Mouse (Mus musculus): Measurements from ENCODE around the gene AL731706.2. TPM values are rescaled to one million over a fixed set of nuclear protein-coding genes. Genes with fewer than 3 reads are reported as not detected.
"Not testable (repeated sequence)": the region's sequence is repeated elsewhere in the genome, so short reads cannot be mapped to it uniquely, and the experiment has no call there.

AL731706.2 gene
- polyA plus RNA-seq, 1 experiment from 2014 or later = 24.3 TPM

- peak within 1 kb of the TSS; percentile 89 for H3K27ac ChIP-seq
- H3K36me3 ChIP-seq (replicated peaks) = no peaks in the 10 kb centered on the region
- H3K4me1 ChIP-seq = peaks cover 6% of the 10 kb centered on the region
- no peaks in the 10 kb centered on the region for H3K9me3 ChIP-seq
- under 1% methylated on average over 49 of the region's 49 CpGs for WGBS
- H3K9ac ChIP-seq = peak within 1 kb of the TSS; percentile 66
- ATAC-seq (ENCODE audit: low FRiP score) = peak; percentile 98
- H3K4me3 ChIP-seq (replicated peaks) = peak within 1 kb of the TSS; percentile 67
- H3K27me3 ChIP-seq = no peaks in the 10 kb centered on the region
- peak within 1 kb of the TSS; percentile 48 for H3K4me2 ChIP-seq
Observed at GRCm38 (mm10) chr2:136891068-136891950, 5.8 kb upstream of the AL731706.2 start, which contains the start of the genes Slx4ip, AL731706.1 and Mkks. Gene Slx4ip (plus strand): TSS chr2:136891218. Gene AL731706.1 (minus strand): TSS chr2:136891389. Gene Mkks (minus strand): TSS chr2:136891389.

- H3K4me2 ChIP-seq = peak overlapping the region; percentile 48
Observed at GRCm38 (mm10) chr2:136890716-136891067, 5.2 kb upstream of the AL731706.2 start.

GRCm38 (mm10) chr2:136886846-136887245, 1.4 kb upstream of the AL731706.2 start:
- Histone ChIP-seq H3K36me3 (replicated peaks) (peaks cover 14% of the 10 kb centered on the region), H3K27ac (no peak overlapping the region), H3K9ac (no peak overlapping the region), H3K9me3 (no peaks in the 10 kb centered on the region), H3K4me1 (no peaks in the 10 kb centered on the region), H3K4me3 (replicated peaks) (no peak overlapping the region), H3K27me3 (no peaks in the 10 kb centered on the region), H3K4me2 (no peak overlapping the region)
- ATAC-seq (ENCODE audit: low FRiP score) = no peak
- WGBS = 69% methylated on average over 4 of the region's 4 CpGs

More at GRCm38 (mm10) chr2:136890716-136891067, 5.2 kb upstream of the AL731706.2 start:
- peak overlapping the region; percentile 61 for H3K9ac ChIP-seq
- ATAC-seq (ENCODE audit: low FRiP score) = peak; percentile 66
- H3K27me3 ChIP-seq; H3K9me3 ChIP-seq; H3K36me3 ChIP-seq (replicated peaks); H3K4me1 ChIP-seq: not testable (repeated sequence)
- 6% methylated on average over 15 of the region's 15 CpGs for WGBS
- H3K27ac ChIP-seq = peak overlapping the region; percentile 89
- peak overlapping the region; percentile 67 for H3K4me3 ChIP-seq (replicated peaks)

GRCm38 (mm10) chr2:136854543-136855388, 30.7 kb downstream of the AL731706.2 start:
- peak; percentile 64; the same call in 1 of the 2 replicates for ATAC-seq (ENCODE audit: low FRiP score)
- H3K36me3 ChIP-seq (replicated peaks) = no peaks in the 10 kb centered on the region
- no peak overlapping the region for H3K4me3 ChIP-seq (replicated peaks)
- H3K27me3 ChIP-seq = no peaks in the 10 kb centered on the region
- H3K4me1 ChIP-seq = peaks cover 22% of the 10 kb centered on the region
- no peaks in the 10 kb centered on the region for H3K9me3 ChIP-seq
- no peak overlapping the region; the same call in 1 of the 2 replicates for H3K4me2 ChIP-seq
- H3K9ac ChIP-seq = no peak overlapping the region
- H3K27ac ChIP-seq = peak overlapping the region; percentile 65
- WGBS = 8% methylated on average over 5 of the region's 5 CpGs

GRCm38 (mm10) chr2:136850366-136850765, 35.1 kb downstream of the AL731706.2 start:
- H3K36me3 ChIP-seq (replicated peaks) = no peaks in the 10 kb centered on the region
- no peak for ATAC-seq (ENCODE audit: low FRiP score)
- no peaks in the 10 kb centered on the region for H3K9me3 ChIP-seq
- no peak overlapping the region for H3K4me3 ChIP-seq (replicated peaks)
- peaks cover 20% of the 10 kb centered on the region for H3K4me1 ChIP-seq
- no peak overlapping the region for H3K4me2 ChIP-seq
- H3K27ac ChIP-seq = no peak overlapping the region
- no peaks in the 10 kb centered on the region for H3K27me3 ChIP-seq
- WGBS = 79% methylated on average over 3 of the region's 3 CpGs
- H3K9ac ChIP-seq = no peak overlapping the region

GRCm38 (mm10) chr2:136837994-136838393, 47.5 kb downstream of the AL731706.2 start:
- H3K9ac ChIP-seq = no peak overlapping the region
- 54% methylated on average over 1 of the region's 1 CpGs for WGBS

GRCm38 (mm10) chr2:136835882-136836281, 49.6 kb downstream of the AL731706.2 start:
- Histone ChIP-seq H3K9me3 (no peaks in the 10 kb centered on the region), H3K27me3 (no peaks in the 10 kb centered on the region), H3K9ac (no peak overlapping the region), H3K4me2 (no peak overlapping the region), H3K4me1 (no peaks in the 10 kb centered on the region), H3K27ac (no peak overlapping the region), H3K4me3 (replicated peaks) (no peak overlapping the region), H3K36me3 (replicated peaks) (no peaks in the 10 kb centered on the region)
- ATAC-seq (ENCODE audit: low FRiP score) = no peak
- WGBS = 75% methylated on average over 3 of the region's 3 CpGs

More at GRCm38 (mm10) chr2:136837994-136838393, 47.5 kb downstream of the AL731706.2 start:
- Histone ChIP-seq H3K36me3 (replicated peaks) (no peaks in the 10 kb centered on the region), H3K4me1 (no peaks in the 10 kb centered on the region), H3K27ac (no peak overlapping the region), H3K9me3 (no peaks in the 10 kb centered on the region), H3K4me2 (no peak overlapping the region), H3K27me3 (no peaks in the 10 kb centered on the region), H3K4me3 (replicated peaks) (no peak overlapping the region)
- no peak for ATAC-seq (ENCODE audit: low FRiP score)

Other genes starting within 250 kb of the AL731706.2 start
- 32.0 and 37.7 TPM in 2 replicates for gene Snap25, start 172.2 kb downstream of the AL731706.2 start, polyA plus RNA-seq (2016; fragmentation: Nextera tagmentation; extraction: Ambion mirVana)
- gene Slx4ip, start 5.5 kb upstream of the AL731706.2 start, polyA plus RNA-seq (2016; fragmentation: Nextera tagmentation; extraction: Ambion mirVana) = 11.6 and 12.1 TPM in 2 replicates
- gene AL731706.1, start 5.7 kb upstream of the AL731706.2 start, polyA plus RNA-seq (2016; fragmentation: Nextera tagmentation; extraction: Ambion mirVana) = 23.3 and 25.8 TPM in 2 replicates
- 10.6 and 12.7 TPM in 2 replicates for gene Mkks, start 5.7 kb upstream of the AL731706.2 start, polyA plus RNA-seq (2016; fragmentation: Nextera tagmentation; extraction: Ambion mirVana)
- 20.5 and 21.2 TPM in 2 replicates for gene Jag1, start 231.0 kb upstream of the AL731706.2 start, polyA plus RNA-seq (2016; fragmentation: Nextera tagmentation; extraction: Ambion mirVana)

Data from forebrain, embryonic 12.5 days (tissue).